Mouse (Mus musculus): ENCODE measurements around the gene Cartpt. TPM values are rescaled to one million over a fixed set of nuclear protein-coding genes. Genes with fewer than 3 reads are reported as not detected.

Gene Cartpt
- polyA plus RNA-seq (2012; rRNA removed) = 0.03 and 0.06 TPM in 2 replicates

DNA sequence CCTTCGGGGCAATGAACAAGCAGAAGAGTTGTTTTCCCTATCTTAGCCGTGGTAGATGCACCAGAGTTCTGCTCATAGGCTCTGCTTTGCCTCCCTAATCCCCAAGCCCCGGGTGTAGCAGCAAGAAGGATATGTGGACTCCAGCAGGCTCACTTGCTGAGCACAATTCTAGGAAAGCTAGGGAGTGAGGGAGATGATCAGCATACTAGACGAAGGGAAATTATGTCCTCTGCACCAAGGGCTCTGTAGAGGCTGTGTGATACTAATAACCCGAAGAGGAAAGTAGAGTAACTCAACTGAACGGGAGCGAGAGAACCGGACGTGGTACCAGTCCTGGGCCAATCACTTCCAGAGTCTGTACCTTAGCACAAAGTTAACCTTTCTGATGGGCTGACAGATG lies at the start of gene Cartpt:
Gene Cartpt (minus strand): TSS at position 127 of the 400 bp plus-strand sequence.

Other genes with a start within 250 kb of the Cartpt start
- gene Mccc2, start 114.5 kb upstream of the Cartpt start, polyA plus RNA-seq (2012; rRNA removed) = 17.7 and 18.0 TPM in 2 replicates
- 3.6 and 4.1 TPM in 2 replicates for gene Bdp1, start 203.0 kb upstream of the Cartpt start, polyA plus RNA-seq (2012; rRNA removed)
- gene Serf1, start 206.9 kb upstream of the Cartpt start, polyA plus RNA-seq (2012; rRNA removed) = 7.5 and 7.7 TPM in 2 replicates
- 15.0 and 15.4 TPM in 2 replicates for gene Smn1, start 223.8 kb upstream of the Cartpt start, polyA plus RNA-seq (2012; rRNA removed)

Measured in liver, embryonic 18 days (tissue).